Mouse (Mus musculus) liver, embryonic 11.5 days (tissue): Measurements from ENCODE around the gene Fntb. TPM values are rescaled to one million over a fixed set of nuclear protein-coding genes. Genes with fewer than 3 reads are reported as not detected.
A peak's percentile ranks its signal among the peaks of the same experiment; 100 is the strongest.

Experiments used
- ATAC-seq: fragments of 200-750 bp; cut with Nextera tagmentation; replicated peaks from 2 replicates; pipeline ENCODE4 v1.8.0; 2017; ENCODE audit warnings: moderate number of reproducible peaks, mild to moderate bottlenecking, moderate TSS enrichment, moderate library complexity; ENCODE audit not compliant: low FRiP score
- DNase-seq: peaks from one replicate; pipeline ENCODE4 v3.0.0-alpha.2; 2017; ENCODE audit warnings: low spot score
- H3K27ac ChIP-seq: fragments of 300-500 bp; sonication (generic); 2 replicates; pipeline ENCODE4 v1.5.1; 2014; ENCODE audit warnings: mild to moderate bottlenecking, low read depth, low read length, control low read depth
- H3K27me3 ChIP-seq: fragments of 300-500 bp; sonication (generic); replicated peaks from 2 replicates; pipeline ENCODE4 v1.6.1; 2014; ENCODE audit warnings: low read length, mixed read lengths; ENCODE audit not compliant: control insufficient read depth, insufficient read depth
- H3K36me3 ChIP-seq: fragments of 300-500 bp; sonication (generic); 2 replicates; pipeline ENCODE4 v1.6.1; 2014; ENCODE audit warnings: mild to moderate bottlenecking, low read length, moderate library complexity, mixed read lengths; ENCODE audit not compliant: control insufficient read depth, insufficient read depth
- H3K4me1 ChIP-seq: fragments of 300-500 bp; sonication (generic); replicated peaks from 2 replicates; pipeline ENCODE4 v1.6.1; 2014; ENCODE audit warnings: low read length, mixed read lengths; ENCODE audit not compliant: control insufficient read depth, insufficient read depth
- H3K4me2 ChIP-seq: fragments of 300-500 bp; sonication (generic); 2 replicates; pipeline ENCODE4 v1.6.1; 2014; ENCODE audit warnings: mild to moderate bottlenecking, control low read depth, moderate library complexity
- H3K4me3 ChIP-seq: fragments of 300-500 bp; sonication (generic); 2 replicates; pipeline ENCODE4 v1.5.1; 2014; ENCODE audit warnings: low read depth, low read length, control low read depth
- H3K9ac ChIP-seq: fragments of 300-500 bp; sonication (generic); 2 replicates; pipeline ENCODE4 v1.6.1; 2014; ENCODE audit warnings: low read depth, low read length, control low read depth
- H3K9me3 ChIP-seq: fragments of 300-500 bp; sonication (generic); 2 replicates; pipeline ENCODE4 v1.6.1; 2016; ENCODE audit warnings: low read length, inconsistent platforms, mixed read lengths; ENCODE audit not compliant: control insufficient read depth
- WGBS: fragments of 180-500 bp; shearing (Covaris S2); extraction: QIAGEN DNeasy Blood & Tissue Kit; methylation state at CpG from one replicate; pipeline ENCODE4 v1.1.7; 2014; 5-methylcytosine and 5-hydroxymethylcytosine counted together
- polyA plus RNA-seq: library from polyadenylated mRNA; unstranded; fragments of >200 nt; fragmentation: Nextera tagmentation; extraction: Ambion mirVana; gene quantifications from 2 replicates; pipeline ENCODE4 v1.2.1, GENCODE M21; 2014

The Fntb gene
- polyA plus RNA-seq, 1 experiment from 2014 or later: 41.6 TPM

DNA sequence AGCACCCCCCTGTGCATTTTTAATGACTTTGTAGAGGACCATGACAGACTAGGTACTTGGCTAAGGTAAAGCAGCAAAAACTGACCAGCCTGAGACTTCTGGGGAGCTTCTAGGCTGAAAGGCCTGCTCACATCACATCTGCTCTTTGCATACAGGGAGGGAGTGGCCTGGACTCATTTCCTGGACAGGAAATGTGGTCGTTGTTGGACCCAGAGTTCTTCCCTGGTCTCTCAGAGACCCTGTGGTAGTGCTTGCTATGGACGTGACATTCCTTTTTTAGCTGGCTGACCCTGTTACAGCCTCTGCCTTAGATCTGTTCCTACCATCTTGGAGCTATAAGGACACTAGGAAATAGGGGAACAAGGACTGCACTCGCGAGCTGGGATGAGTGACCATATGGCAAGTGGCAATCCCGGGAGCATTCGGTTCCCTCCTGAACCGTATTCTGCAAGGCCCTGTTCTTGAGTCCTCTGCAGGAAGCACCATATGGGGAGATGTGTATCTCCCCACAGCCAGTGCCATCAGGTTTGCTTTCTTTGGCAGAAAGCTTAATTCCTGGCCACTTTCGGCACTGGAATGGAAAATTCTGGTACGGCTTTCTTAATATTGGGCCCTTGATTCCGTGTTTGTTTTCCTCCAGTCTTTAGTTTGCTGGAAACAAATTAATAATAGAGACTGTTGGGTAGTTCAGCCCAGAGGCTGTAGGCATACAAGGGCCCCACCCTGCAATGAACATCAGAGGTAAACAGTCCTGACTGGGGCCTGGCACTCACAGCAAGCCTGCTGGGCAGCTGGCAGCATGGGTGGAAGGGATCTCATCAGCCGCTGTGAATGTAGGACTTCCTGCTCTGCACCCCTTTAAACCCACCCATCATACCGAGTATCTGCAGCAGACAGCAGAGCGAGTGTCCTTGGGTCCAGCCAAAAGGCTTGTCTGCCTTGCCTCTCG is 166.6 kb downstream of the Fntb start:
- H3K4me1 ChIP-seq: peaks cover 18% of the 10 kb centered on the region
- H3K9ac ChIP-seq: no peak overlapping the region
- H3K27me3 ChIP-seq: no peaks in the 10 kb centered on the region
- DNase-seq (no peak), ATAC-seq (no peak)
- no peak overlapping the region for H3K4me3 ChIP-seq
- peaks cover 17% of the 10 kb centered on the region; the same call in 1 of the 2 replicates for H3K36me3 ChIP-seq
- WGBS: 74% methylated on average over 14 of the region's 14 CpGs
- H3K27ac ChIP-seq: no peak overlapping the region
- no peak overlapping the region for H3K4me2 ChIP-seq
- no peaks in the 10 kb centered on the region for H3K9me3 ChIP-seq

DNA sequence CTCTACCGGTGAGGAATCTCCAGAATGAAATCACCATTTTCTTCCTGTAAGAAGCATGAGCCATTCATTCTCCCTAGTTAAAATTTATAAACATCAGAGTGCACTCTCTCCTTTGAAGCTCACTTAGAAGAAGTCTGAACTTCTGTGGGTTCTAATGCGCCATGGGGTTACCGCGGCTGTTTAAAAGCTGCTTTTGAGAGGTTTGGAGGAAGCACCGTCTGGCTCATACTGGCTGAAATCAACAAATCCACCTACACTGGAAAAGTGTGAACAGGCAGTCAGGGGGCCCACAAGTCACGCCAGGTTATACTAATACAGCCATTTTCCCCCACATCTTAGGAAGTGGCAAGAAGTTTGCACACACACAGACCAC is 167.3 kb downstream of the Fntb start:
- ATAC-seq (no peak), DNase-seq (no peak)
- no peaks in the 10 kb centered on the region for H3K9me3 ChIP-seq
- H3K4me3 ChIP-seq: no peak overlapping the region
- peaks cover 17% of the 10 kb centered on the region; the same call in 1 of the 2 replicates for H3K36me3 ChIP-seq
- H3K27ac ChIP-seq: no peak overlapping the region
- no peaks in the 10 kb centered on the region for H3K27me3 ChIP-seq
- no peak overlapping the region for H3K9ac ChIP-seq
- H3K4me2 ChIP-seq: no peak overlapping the region
- WGBS: 79% methylated on average over 6 of the region's 6 CpGs
- H3K4me1 ChIP-seq: peaks cover 18% of the 10 kb centered on the region

DNA sequence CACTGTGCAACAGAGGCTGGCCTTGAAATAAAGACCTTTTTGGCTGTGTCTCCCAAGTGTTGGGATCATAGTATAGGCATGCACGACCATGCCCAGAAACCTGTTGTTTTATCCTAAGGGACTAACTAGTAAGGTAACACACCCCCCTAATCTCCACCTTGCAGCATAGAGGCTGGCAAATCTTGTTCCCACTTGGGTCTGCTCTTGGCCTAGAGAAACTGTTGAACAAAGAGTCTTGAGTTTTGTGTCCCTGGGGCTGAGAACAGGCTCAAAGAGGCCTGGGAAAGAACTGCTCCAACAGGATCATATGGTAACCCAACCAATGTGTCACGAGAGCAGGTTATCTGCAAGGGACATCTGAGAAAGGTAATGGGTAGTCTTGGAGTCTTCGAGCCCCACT is 169.0 kb downstream of the Fntb start:
- ATAC-seq (no peak), DNase-seq (no peak)
- WGBS: 88% methylated on average over 3 of the region's 3 CpGs
- H3K4me3 ChIP-seq: no peak overlapping the region
- no peaks in the 10 kb centered on the region for H3K9me3 ChIP-seq
- H3K27me3 ChIP-seq: no peaks in the 10 kb centered on the region
- H3K4me1 ChIP-seq: peaks cover 18% of the 10 kb centered on the region
- H3K36me3 ChIP-seq: peaks cover 28% of the 10 kb centered on the region
- H3K4me2 ChIP-seq: no peak overlapping the region
- no peak overlapping the region for H3K9ac ChIP-seq
- no peak overlapping the region for H3K27ac ChIP-seq

DNA sequence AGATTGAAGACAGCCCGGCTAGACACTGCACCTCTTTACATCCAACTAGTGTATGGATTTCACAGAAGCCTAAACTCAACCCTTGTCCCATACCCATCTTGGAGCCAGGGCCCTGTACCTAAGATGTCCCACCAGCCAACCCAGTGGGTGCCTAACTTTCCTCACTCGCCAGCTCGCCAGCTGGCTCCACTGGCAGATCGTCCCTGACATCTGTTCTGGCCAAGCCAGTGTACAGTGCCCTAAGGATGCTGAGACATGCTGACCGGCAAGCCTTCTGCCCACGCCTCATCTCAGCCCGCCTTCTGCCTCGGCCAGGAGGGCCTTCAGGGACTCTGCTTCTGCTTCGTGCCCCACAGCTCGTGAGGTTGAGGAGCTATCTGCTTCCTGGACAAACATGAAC is 170.8 kb downstream of the Fntb start:
- no peak overlapping the region for H3K27ac ChIP-seq
- DNase-seq (no peak), ATAC-seq (no peak)
- H3K36me3 ChIP-seq: peaks cover 32% of the 10 kb centered on the region
- H3K4me2 ChIP-seq: no peak overlapping the region
- no peak overlapping the region for H3K9ac ChIP-seq
- WGBS: 96% methylated on average over 10 of the region's 10 CpGs
- no peaks in the 10 kb centered on the region for H3K9me3 ChIP-seq
- no peaks in the 10 kb centered on the region for H3K27me3 ChIP-seq
- peaks cover 8% of the 10 kb centered on the region; the same call in 1 of the 2 replicates for H3K4me1 ChIP-seq
- no peak overlapping the region for H3K4me3 ChIP-seq

DNA sequence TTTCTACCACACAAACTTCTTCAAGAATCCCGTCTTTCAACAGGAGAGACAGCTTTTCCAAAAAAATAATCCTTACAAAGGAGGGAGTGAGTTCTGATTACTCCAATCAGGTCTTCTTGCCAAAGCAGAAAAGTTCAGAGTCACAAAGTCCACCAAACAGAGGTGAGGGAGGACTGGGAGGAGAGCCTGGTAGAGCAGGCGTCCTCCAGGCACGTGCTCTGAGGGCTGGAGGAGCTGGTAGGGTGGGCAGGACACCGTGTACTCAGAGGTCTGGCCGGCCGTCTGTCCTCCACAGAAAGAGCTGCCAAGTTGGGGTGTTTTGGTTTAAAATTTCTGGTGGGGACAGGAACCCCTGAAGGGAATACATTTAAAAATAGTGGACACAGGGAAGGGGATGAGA is 172.6 kb downstream of the Fntb start:
- H3K27ac ChIP-seq: no peak overlapping the region
- H3K9ac ChIP-seq: no peak overlapping the region
- H3K4me3 ChIP-seq: no peak overlapping the region
- H3K4me1 ChIP-seq: peaks cover 13% of the 10 kb centered on the region
- peaks cover 35% of the 10 kb centered on the region for H3K36me3 ChIP-seq
- H3K9me3 ChIP-seq: no peaks in the 10 kb centered on the region
- WGBS: 91% methylated on average over 6 of the region's 6 CpGs
- no peaks in the 10 kb centered on the region for H3K27me3 ChIP-seq
- no peak for ATAC-seq
- DNase-seq: no peak
- no peak overlapping the region for H3K4me2 ChIP-seq

DNA sequence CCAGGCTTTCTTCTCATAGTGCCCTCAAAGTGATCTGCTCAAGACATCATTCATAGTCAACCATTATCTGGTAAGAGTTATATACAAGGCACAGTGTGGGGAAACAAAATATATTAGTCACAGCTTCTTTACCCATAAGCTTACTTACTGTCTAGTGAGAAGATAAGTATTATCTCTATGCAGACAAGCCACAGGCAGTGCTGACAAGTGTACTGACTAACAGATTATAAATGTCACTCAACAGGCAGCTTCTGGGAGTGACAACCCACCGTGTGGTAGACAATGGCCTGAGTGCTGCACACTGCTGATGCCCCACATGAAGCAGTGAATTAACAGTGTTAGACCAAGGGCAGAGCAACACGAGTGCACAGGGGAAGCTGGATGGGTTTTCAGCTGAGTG is 176.1 kb downstream of the Fntb start:
- peak; percentile 96 for ATAC-seq
- no peak for DNase-seq
- 49% methylated on average over 2 of the region's 2 CpGs for WGBS
- H3K9ac ChIP-seq: no peak overlapping the region; the same call in 1 of the 2 replicates
- H3K4me1 ChIP-seq: peaks cover 14% of the 10 kb centered on the region
- no peak overlapping the region for H3K4me3 ChIP-seq
- peak overlapping the region; percentile 20; the same call in 1 of the 2 replicates for H3K4me2 ChIP-seq
- H3K9me3 ChIP-seq: no peaks in the 10 kb centered on the region
- H3K27me3 ChIP-seq: no peaks in the 10 kb centered on the region
- peaks cover 41% of the 10 kb centered on the region for H3K36me3 ChIP-seq
- peak overlapping the region; percentile 52; the same call in 1 of the 2 replicates for H3K27ac ChIP-seq

DNA sequence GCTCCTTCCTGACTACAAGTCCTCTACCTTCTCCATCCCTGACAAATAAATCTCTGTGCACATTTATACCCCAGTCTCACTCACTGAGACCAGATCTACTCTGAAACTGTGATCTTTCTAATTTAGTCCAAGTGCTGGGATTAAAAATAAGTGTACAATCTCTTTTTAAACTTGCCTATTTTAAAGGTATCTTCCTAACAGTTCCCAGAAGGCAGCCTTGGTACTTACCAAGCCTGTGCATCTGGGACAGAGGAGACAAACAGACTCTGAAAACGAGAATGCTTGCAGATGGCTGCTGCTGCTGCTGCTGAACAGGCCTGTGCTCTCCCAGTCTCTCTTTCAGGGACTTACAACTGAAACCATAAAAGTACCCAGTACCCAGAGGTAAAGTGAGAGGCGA is 177.1 kb downstream of the Fntb start:
- no peaks in the 10 kb centered on the region for H3K9me3 ChIP-seq
- no peaks in the 10 kb centered on the region for H3K27me3 ChIP-seq
- DNase-seq (no peak), ATAC-seq (no peak)
- peaks cover 39% of the 10 kb centered on the region for H3K36me3 ChIP-seq
- H3K4me1 ChIP-seq: peaks cover 16% of the 10 kb centered on the region
- no peak overlapping the region for H3K4me3 ChIP-seq
- H3K4me2 ChIP-seq: no peak overlapping the region
- H3K9ac ChIP-seq: no peak overlapping the region
- 79% methylated on average over 2 of the region's 2 CpGs for WGBS
- H3K27ac ChIP-seq: 0 out of 2 replicates have a peak overlapping the region, but pooled peaks have one; percentile 16

DNA sequence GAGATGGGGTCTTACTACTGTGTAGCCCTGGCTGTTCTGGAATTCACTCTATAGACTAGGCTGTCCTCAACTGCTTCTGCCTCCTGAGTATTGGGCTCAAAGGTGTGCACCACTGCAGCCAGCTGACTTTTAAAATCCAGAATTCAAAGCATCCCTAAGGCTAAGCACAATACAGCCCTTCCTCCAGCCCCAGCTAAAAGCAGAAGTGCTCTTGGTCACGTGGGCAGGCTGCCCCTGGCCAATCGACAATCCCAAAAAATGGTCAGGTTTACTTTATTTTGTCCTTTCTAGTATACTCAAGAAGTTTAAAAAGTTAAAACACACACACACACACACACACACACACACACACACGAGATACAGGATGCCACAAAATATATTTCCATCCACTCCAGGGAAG is 177.7 kb downstream of the Fntb start:
- Histone ChIP-seq H3K4me3 (no peak overlapping the region), H3K27me3 (no peaks in the 10 kb centered on the region), H3K4me2 (no peak overlapping the region), H3K27ac (no peak overlapping the region), H3K9ac (no peak overlapping the region), H3K9me3 (no peaks in the 10 kb centered on the region), H3K4me1 (peaks cover 21% of the 10 kb centered on the region), H3K36me3 (peaks cover 44% of the 10 kb centered on the region)
- WGBS: 69% methylated on average over 3 of the region's 3 CpGs
- ATAC-seq (no peak), DNase-seq (no peak)

DNA sequence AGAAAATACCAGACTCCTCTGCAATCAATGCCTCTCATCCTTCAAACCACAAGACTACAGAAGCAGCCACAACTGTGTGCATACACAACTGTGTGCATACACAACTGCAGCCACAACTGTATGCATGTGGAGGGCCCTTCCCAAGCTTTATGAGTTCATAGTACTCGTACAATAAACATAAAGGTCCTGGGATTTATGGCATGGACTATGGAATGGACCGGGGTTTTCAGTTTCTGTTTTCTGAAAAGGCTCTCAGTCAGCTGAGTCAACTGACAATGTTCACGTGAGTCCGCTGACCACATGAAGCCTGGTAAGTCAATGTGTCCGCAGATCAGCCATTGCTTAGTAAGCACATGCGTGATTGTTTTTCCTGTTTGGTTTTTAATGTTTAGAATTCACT is 178.1 kb downstream of the Fntb start:
- WGBS: 89% methylated on average over 6 of the region's 6 CpGs
- no peak for ATAC-seq
- H3K4me3 ChIP-seq: no peak overlapping the region

More for the DNA sequence above, 178.1 kb downstream of the Fntb start:
- no peak overlapping the region for H3K27ac ChIP-seq
- peaks cover 21% of the 10 kb centered on the region for H3K4me1 ChIP-seq
- no peaks in the 10 kb centered on the region for H3K9me3 ChIP-seq
- H3K36me3 ChIP-seq: peaks cover 44% of the 10 kb centered on the region
- no peak for DNase-seq
- no peaks in the 10 kb centered on the region for H3K27me3 ChIP-seq
- H3K4me2 ChIP-seq: no peak overlapping the region
- H3K9ac ChIP-seq: no peak overlapping the region
